ENCODE assay signal across 20 mouse cellular contexts in the genomic region with DNA sequence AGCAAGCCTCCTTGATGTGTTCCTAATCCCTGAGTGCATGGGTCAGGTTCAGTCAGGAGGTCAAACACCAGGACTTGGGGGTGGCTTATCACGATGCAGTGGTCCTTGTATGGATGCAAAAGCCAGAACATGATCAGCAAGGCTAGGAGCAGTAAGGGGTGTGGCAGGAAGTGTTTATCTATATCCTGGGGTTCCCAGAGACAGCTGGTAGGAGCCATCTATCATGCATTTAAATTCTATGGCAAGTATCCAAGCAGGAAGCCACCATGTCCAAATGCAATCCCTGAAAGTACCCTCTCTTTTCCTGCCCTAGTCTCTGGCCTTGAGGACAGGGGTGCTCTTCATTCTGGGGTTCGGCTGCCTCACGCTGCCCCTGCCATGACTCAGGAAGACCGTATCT. TPM values are rescaled to one million over a fixed set of nuclear protein-coding genes. Genes with fewer than 3 reads are reported as not detected.
DNase-seq lines count a peak whose midpoint lies in the region; ATAC-seq and TF ChIP-seq lines count a peak whose summit lies in the region.
"Had no signal": no experiment of that assay in that cellular context is flagged by ENCODE, and none has a peak within 500 bp of the region (broad histone marks: within the 10 kb centered on the region; RNA-seq: fewer than 3 reads in every experiment).

No protein-coding gene starts in this region.

- H3K4me2 ChIP-seq in intestine, postnatal 0 days (replicated peaks; ENCODE audit: low read depth) = no peak overlapping the region
- no peak overlapping the region for H3K4me2 ChIP-seq in intestine, embryonic 15.5 days (replicated peaks)
- H3K4me2 ChIP-seq: embryonic facial prominence, embryonic 13.5 days; forebrain, embryonic 13.5 days; heart, embryonic 13.5 days; hindbrain, embryonic 12.5 days had no signal

- no peak for DNase-seq in testis, postnatal 10 days (ENCODE audit: low spot score)
- DNase-seq in Muller cell, postnatal 12 days (ENCODE audit: inconsistent ontology term) = no peak
- no peak for DNase-seq in urinary bladder, postnatal 14 days (ENCODE audit: low spot score)
- DNase-seq: adrenal gland, adult 8-10 months; adrenal gland, postnatal 36 days; cerebellum, postnatal 10 days; forebrain, postnatal 0 days; gastrocnemius, postnatal 36 days; heart, postnatal 36 days had no signal

- H3K27me3 ChIP-seq in intestine, postnatal 0 days (replicated peaks; ENCODE audit: control insufficient read depth, insufficient read depth, low read length) = no peaks in the 10 kb centered on the region
- H3K27me3 ChIP-seq in intestine, embryonic 15.5 days (replicated peaks) = no peaks in the 10 kb centered on the region
- no peaks in the 10 kb centered on the region for H3K27me3 ChIP-seq in testis, adult 2 months (ENCODE audit: control insufficient read depth, insufficient read depth, low read length)
- H3K27me3 ChIP-seq: embryonic facial prominence, embryonic 13.5 days; heart, embryonic 13.5 days; hindbrain, embryonic 12.5 days had no signal

- no peaks in the 10 kb centered on the region for H3K9me3 ChIP-seq in intestine, postnatal 0 days (ENCODE audit: control insufficient read depth)
- H3K9me3 ChIP-seq in intestine, embryonic 15.5 days = no peaks in the 10 kb centered on the region
- H3K9me3 ChIP-seq: embryonic facial prominence, embryonic 13.5 days; forebrain, embryonic 13.5 days; G1E; heart, embryonic 13.5 days; hindbrain, embryonic 12.5 days had no signal

- WGBS in intestine, postnatal 0 days = 62% methylated on average over 4 of the region's 4 CpGs
- 75% methylated on average over 4 of the region's 4 CpGs for WGBS in intestine, embryonic 15.5 days

- H3K4me1 ChIP-seq in intestine, postnatal 0 days (replicated peaks; ENCODE audit: control insufficient read depth, insufficient read depth, low read length) = no peaks in the 10 kb centered on the region
- 0 out of 2 replicates have a peak, but pooled peaks cover 5% of the 10 kb centered on the region for H3K4me1 ChIP-seq in intestine, embryonic 15.5 days (replicated peaks)
- H3K4me1 ChIP-seq in testis, adult 2 months (ENCODE audit: control insufficient read depth, insufficient read depth, low read length) = peaks cover 3% of the 10 kb centered on the region; the same call in 1 of the 2 replicates
- H3K4me1 ChIP-seq: hindbrain, embryonic 12.5 days had no signal

- TF ChIP-seq CTCF in intestine, postnatal 0 days (IDR thresholded peaks at IDR 0.05; ENCODE audit: low read depth) = no peak
- TF ChIP-seq CTCF in testis, adult 2 months (IDR thresholded peaks at IDR 0.05; ENCODE audit: control insufficient read depth, insufficient read depth, insufficient replicate concordance, low read depth, low read length) = no peak

- no peaks in the 10 kb centered on the region for H3K36me3 ChIP-seq in intestine, postnatal 0 days (ENCODE audit: control insufficient read depth, insufficient read depth)
- no peaks in the 10 kb centered on the region for H3K36me3 ChIP-seq in intestine, embryonic 15.5 days
- no peaks in the 10 kb centered on the region for H3K36me3 ChIP-seq in testis, adult 2 months (ENCODE audit: control insufficient read depth, insufficient read depth, low read length)
- H3K36me3 ChIP-seq: embryonic facial prominence, embryonic 13.5 days; G1E; heart, embryonic 13.5 days; hindbrain, embryonic 12.5 days had no signal

- H3K4me3 ChIP-seq in intestine, postnatal 0 days (ENCODE audit: low read depth, low read length) = no peak overlapping the region
- no peak overlapping the region for H3K4me3 ChIP-seq in intestine, embryonic 15.5 days (replicated peaks)
- H3K4me3 ChIP-seq in testis, adult 2 months (ENCODE audit: control insufficient read depth, low read depth, low read length) = no peak overlapping the region
- H3K4me3 ChIP-seq: embryonic facial prominence, embryonic 13.5 days; forebrain, embryonic 13.5 days; heart, embryonic 13.5 days; hindbrain, embryonic 12.5 days had no signal

- no peak overlapping the region for H3K9ac ChIP-seq in intestine, postnatal 0 days (ENCODE audit: low read depth, low read length)
- no peak overlapping the region for H3K9ac ChIP-seq in intestine, embryonic 15.5 days
- H3K9ac ChIP-seq: embryonic facial prominence, embryonic 13.5 days; forebrain, embryonic 13.5 days; forebrain, postnatal 0 days; heart, embryonic 13.5 days; hindbrain, embryonic 12.5 days had no signal

- no peak for TF ChIP-seq POLR2A in testis, adult 2 months (IDR thresholded peaks at IDR 0.05; ENCODE audit: control insufficient read depth, low read depth, low read length)

- no peak overlapping the region for H3K27ac ChIP-seq in intestine, postnatal 0 days (ENCODE audit: low read depth, low read length)
- H3K27ac ChIP-seq in intestine, embryonic 15.5 days = no peak overlapping the region
- H3K27ac ChIP-seq in testis, adult 2 months (ENCODE audit: control insufficient read depth, insufficient read depth, low read depth, low read length) = peak overlapping the region; percentile 61; the same call in 1 of the 2 replicates
- H3K27ac ChIP-seq: embryonic facial prominence, embryonic 13.5 days; forebrain, embryonic 13.5 days; heart, embryonic 13.5 days; hindbrain, embryonic 12.5 days had no signal

- ATAC-seq in intestine, postnatal 0 days = 0 out of 2 replicates have a peak, but pooled peaks have one; percentile 33
- no peak for ATAC-seq in intestine, embryonic 15.5 days
- ATAC-seq in common myeloid progenitor, adult 5-6 weeks (replicated peaks; ENCODE audit: low read depth, poor library complexity, severe bottlenecking) = peak; percentile 70
- ATAC-seq: CD4-positive, CD25-positive, alpha-beta regulatory T cell, adult 4 months; forebrain, embryonic 13.5 days; forebrain, postnatal 0 days; hindbrain, embryonic 16.5 days had no signal

RNA-seq across cellular contexts. Expression of a gene that starts 47.2 kb away (rescaled TPM):
- polyA plus RNA-seq in intestine, postnatal 0 days (2015; fragmentation: Nextera tagmentation; extraction: Ambion mirVana) = 6.1 and 6.4 TPM in 2 replicates
- polyA plus RNA-seq in intestine, embryonic 15.5 days (2015; fragmentation: Nextera tagmentation; extraction: Ambion mirVana) = 7.0 and 9.0 TPM in 2 replicates
- polyA plus RNA-seq in testis, adult 2 months (2012; rRNA removed) = 16.8 and 25.0 TPM in 2 replicates
- 58.9 and 59.4 TPM in 2 replicates for total RNA-seq in common myeloid progenitor, adult 5-6 weeks (2017)
